In genomic region chr11:118690262-118690661, GRCm38 (mm10) we compare ENCODE assay signal across 27 mouse cellular contexts.
"Had no signal": no experiment of that assay in that cellular context is flagged by ENCODE, and none has a peak within 500 bp of the region (broad histone marks: within the 10 kb centered on the region; RNA-seq: fewer than 3 reads in every experiment).

No protein-coding gene starts in this region.

- ATAC-seq: hindbrain, embryonic 16.5 days; inflammation-experienced regulatory T-cells, adult 6 months; intestine, embryonic 15.5 days; intestine, postnatal 0 days; liver, embryonic 12.5 days had no signal

- H3K36me3 ChIP-seq: heart, embryonic 10.5 days; heart, embryonic 12.5 days; hindbrain, embryonic 10.5 days; hindbrain, embryonic 13.5 days; intestine, embryonic 15.5 days; limb, embryonic 10.5 days; limb, embryonic 12.5 days; liver, embryonic 12.5 days had no signal

- H3K9me3 ChIP-seq: heart, embryonic 10.5 days; heart, embryonic 12.5 days; hindbrain, embryonic 10.5 days; hindbrain, embryonic 13.5 days; intestine, embryonic 15.5 days; limb, embryonic 10.5 days; limb, embryonic 12.5 days; liver, embryonic 12.5 days had no signal

- H3K4me3 ChIP-seq: gastrocnemius, adult 2 months; heart, embryonic 10.5 days; heart, embryonic 12.5 days; hindbrain, embryonic 10.5 days; hindbrain, embryonic 13.5 days; intestine, embryonic 15.5 days; layer of hippocampus, adult 2 months; left cerebral cortex, adult 2 months; limb, embryonic 10.5 days; limb, embryonic 12.5 days; liver, embryonic 12.5 days had no signal

- H3K4me1 ChIP-seq: heart, embryonic 10.5 days; heart, embryonic 12.5 days; intestine, embryonic 15.5 days; liver, embryonic 12.5 days had no signal

- H3K4me2 ChIP-seq: heart, embryonic 12.5 days; hindbrain, embryonic 13.5 days; intestine, embryonic 15.5 days; limb, embryonic 12.5 days; liver, embryonic 12.5 days had no signal

- H3K27ac ChIP-seq: gastrocnemius, adult 2 months; heart, embryonic 10.5 days; hindbrain, embryonic 10.5 days; intestine, embryonic 15.5 days; layer of hippocampus, adult 2 months; left cerebral cortex, adult 2 months; limb, embryonic 10.5 days; limb, embryonic 12.5 days; liver, embryonic 12.5 days; liver, embryonic 14.5 days had no signal

- DNase-seq: gastrocnemius, adult 2 months; gastrocnemius, postnatal 10 days; gastrocnemius, postnatal 25 days; heart, adult 18-20 months; heart, postnatal 10 days; heart, postnatal 4 days; kidney, adult 18-20 months; kidney, adult 8-10 months; kidney, postnatal 10 days; kidney, postnatal 25 days; kidney, postnatal 4 days; liver; lung, adult 18-20 months had no signal

- H3K27me3 ChIP-seq: hindbrain, embryonic 13.5 days; liver, embryonic 12.5 days had no signal

- H3K9ac ChIP-seq: heart, embryonic 12.5 days; hindbrain, embryonic 13.5 days; intestine, embryonic 15.5 days; limb, embryonic 12.5 days; liver, embryonic 12.5 days; liver, embryonic 14.5 days had no signal
